Mouse (Mus musculus): ENCODE data around the gene Rpl4. TPM values are rescaled to one million over a fixed set of nuclear protein-coding genes. Genes with fewer than 3 reads are reported as not detected.
"Not testable (repeated sequence)": the region's sequence is repeated elsewhere in the genome, so short reads cannot be mapped to it uniquely, and the experiment has no call there.

Rpl4 gene
- polyA plus RNA-seq, 1 experiment: 421 TPM

- TF ChIP-seq CTCF (conservative IDR thresholded peaks at IDR 0.05; ENCODE audit: insufficient read depth, insufficient read length, low read depth, low read length): no peak
- no peak for TF ChIP-seq POLR2A (IDR thresholded peaks at IDR 0.05; ENCODE audit: low read depth, low read length)
- no peak overlapping the region for H3K27ac ChIP-seq (ENCODE audit: insufficient read depth, low read depth, low read length)
- DNase-seq: no peak
- H3K4me1 ChIP-seq (ENCODE audit: control insufficient read depth, insufficient read depth, low read length): peaks cover 7% of the 10 kb centered on the region; the same call in 1 of the 2 replicates
- H3K4me3 ChIP-seq (ENCODE audit: insufficient read depth, low read depth, low read length): no peak overlapping the region
- no peaks in the 10 kb centered on the region for H3K27me3 ChIP-seq (replicated peaks; ENCODE audit: control insufficient read depth, insufficient read depth, low read length)
- peaks cover 12% of the 10 kb centered on the region for H3K36me3 ChIP-seq (ENCODE audit: control insufficient read depth, insufficient read depth, low read length)
- 83% methylated on average over 11 of the region's 11 CpGs for WGBS
These were observed 2.2 kb downstream of the Rpl4 start for GRCm38 (mm10) chr9:64175378-64175777.

- Histone ChIP-seq H3K27ac (ENCODE audit: insufficient read depth, low read depth, low read length) (peak overlapping the region; percentile 77), H3K4me3 (ENCODE audit: insufficient read depth, low read depth, low read length) (no peak overlapping the region; the same call in 1 of the 2 replicates), H3K36me3 (ENCODE audit: control insufficient read depth, insufficient read depth, low read length) (peaks cover 17% of the 10 kb centered on the region), H3K4me1 (ENCODE audit: control insufficient read depth, insufficient read depth, low read length) (peaks cover 7% of the 10 kb centered on the region; the same call in 1 of the 2 replicates), H3K27me3 (replicated peaks; ENCODE audit: control insufficient read depth, insufficient read depth, low read length) (no peaks in the 10 kb centered on the region)
- peak; percentile 30 for TF ChIP-seq CTCF (conservative IDR thresholded peaks at IDR 0.05; ENCODE audit: insufficient read depth, insufficient read length, low read depth, low read length)
- TF ChIP-seq POLR2A (IDR thresholded peaks at IDR 0.05; ENCODE audit: low read depth, low read length): no peak
- peak; percentile 18 for DNase-seq
- WGBS: 43% methylated on average over 3 of the region's 3 CpGs
These were observed 5.4 kb downstream of the Rpl4 start for GRCm38 (mm10) chr9:64178610-64178973.

GRCm38 (mm10) chr9:64178974-64179646 is 5.9 kb downstream of the Rpl4 start, which contains the start of gene Snapc5:
Snapc5 (plus strand) TSS chr9:64179274.
- Histone ChIP-seq H3K27me3 (replicated peaks; ENCODE audit: control insufficient read depth, insufficient read depth, low read length) (no peaks in the 10 kb centered on the region), H3K4me3 (ENCODE audit: insufficient read depth, low read depth, low read length) (peak within 1 kb of the TSS; percentile 98), H3K4me1 (ENCODE audit: control insufficient read depth, insufficient read depth, low read length) (peaks cover 7% of the 10 kb centered on the region; the same call in 1 of the 2 replicates), H3K36me3 (ENCODE audit: control insufficient read depth, insufficient read depth, low read length) (peaks cover 17% of the 10 kb centered on the region), H3K27ac (ENCODE audit: insufficient read depth, low read depth, low read length) (peak within 1 kb of the TSS; percentile 77)
- under 1% methylated on average over 35 of the region's 35 CpGs for WGBS
- DNase-seq: peak; percentile 93
- TF ChIP-seq CTCF (conservative IDR thresholded peaks at IDR 0.05; ENCODE audit: insufficient read depth, insufficient read length, low read depth, low read length) (peak; percentile 56), POLR2A (IDR thresholded peaks at IDR 0.05; ENCODE audit: low read depth, low read length) (peak; percentile 80)

- not testable (repeated sequence) for H3K36me3 ChIP-seq (ENCODE audit: control insufficient read depth, insufficient read depth, low read length); H3K4me1 ChIP-seq (ENCODE audit: control insufficient read depth, insufficient read depth, low read length); DNase-seq; H3K27ac ChIP-seq (ENCODE audit: insufficient read depth, low read depth, low read length); H3K4me3 ChIP-seq (ENCODE audit: insufficient read depth, low read depth, low read length); H3K27me3 ChIP-seq (replicated peaks; ENCODE audit: control insufficient read depth, insufficient read depth, low read length)
- 91% methylated on average over 5 of the region's 5 CpGs for WGBS
These were observed 10.1 kb downstream of the Rpl4 start for GRCm38 (mm10) chr9:64183295-64183694.

GRCm38 (mm10) chr9:64184166-64184840 is 11.1 kb downstream of the Rpl4 start:
- H3K4me1 ChIP-seq (ENCODE audit: control insufficient read depth, insufficient read depth, low read length): peaks cover 3% of the 10 kb centered on the region; the same call in 1 of the 2 replicates
- WGBS: 87% methylated on average over 5 of the region's 5 CpGs
- H3K36me3 ChIP-seq (ENCODE audit: control insufficient read depth, insufficient read depth, low read length): peaks cover 5% of the 10 kb centered on the region; the same call in 1 of the 2 replicates
- no peak overlapping the region for H3K4me3 ChIP-seq (ENCODE audit: insufficient read depth, low read depth, low read length)
- no peak for DNase-seq
- TF ChIP-seq CTCF (conservative IDR thresholded peaks at IDR 0.05; ENCODE audit: insufficient read depth, insufficient read length, low read depth, low read length) (no peak), POLR2A (IDR thresholded peaks at IDR 0.05; ENCODE audit: low read depth, low read length) (no peak)
- no peaks in the 10 kb centered on the region for H3K27me3 ChIP-seq (replicated peaks; ENCODE audit: control insufficient read depth, insufficient read depth, low read length)
- H3K27ac ChIP-seq (ENCODE audit: insufficient read depth, low read depth, low read length): no peak overlapping the region

GRCm38 (mm10) chr9:64193879-64194278 is 20.7 kb downstream of the Rpl4 start:
- Histone ChIP-seq H3K36me3 (ENCODE audit: control insufficient read depth, insufficient read depth, low read length) (no peaks in the 10 kb centered on the region; the same call in 1 of the 2 replicates), H3K4me3 (ENCODE audit: insufficient read depth, low read depth, low read length) (no peak overlapping the region), H3K27me3 (replicated peaks; ENCODE audit: control insufficient read depth, insufficient read depth, low read length) (no peaks in the 10 kb centered on the region), H3K27ac (ENCODE audit: insufficient read depth, low read depth, low read length) (no peak overlapping the region), H3K4me1 (ENCODE audit: control insufficient read depth, insufficient read depth, low read length) (no peaks in the 10 kb centered on the region)
- TF ChIP-seq POLR2A (IDR thresholded peaks at IDR 0.05; ENCODE audit: low read depth, low read length) (no peak), CTCF (conservative IDR thresholded peaks at IDR 0.05; ENCODE audit: insufficient read depth, insufficient read length, low read depth, low read length) (no peak)
- WGBS: 61% methylated on average over 1 of the region's 1 CpGs
- no peak for DNase-seq

GRCm38 (mm10) chr9:64195554-64195953 is 22.4 kb downstream of the Rpl4 start:
- DNase-seq: no peak
- no peak for TF ChIP-seq CTCF (conservative IDR thresholded peaks at IDR 0.05; ENCODE audit: insufficient read depth, insufficient read length, low read depth, low read length)
- no peak for TF ChIP-seq POLR2A (IDR thresholded peaks at IDR 0.05; ENCODE audit: low read depth, low read length)
- Histone ChIP-seq H3K4me1 (ENCODE audit: control insufficient read depth, insufficient read depth, low read length) (no peaks in the 10 kb centered on the region; the same call in 1 of the 2 replicates), H3K4me3 (ENCODE audit: insufficient read depth, low read depth, low read length) (no peak overlapping the region), H3K27ac (ENCODE audit: insufficient read depth, low read depth, low read length) (no peak overlapping the region), H3K27me3 (replicated peaks; ENCODE audit: control insufficient read depth, insufficient read depth, low read length) (no peaks in the 10 kb centered on the region), H3K36me3 (ENCODE audit: control insufficient read depth, insufficient read depth, low read length) (no peaks in the 10 kb centered on the region; the same call in 1 of the 2 replicates)
- 82% methylated on average over 4 of the region's 4 CpGs for WGBS
